Mouse (Mus musculus): ENCODE data around the gene Ribc1.

- TF ChIP-seq CTCF (IDR thresholded peaks at IDR 0.05; ENCODE audit: control insufficient read depth, insufficient read depth, low read length) (no peak), POLR2A (IDR thresholded peaks at IDR 0.05; ENCODE audit: borderline replicate concordance, control insufficient read depth, low read depth, low read length) (no peak)
Observed at GRCm38 (mm10) chrX:152019294-152019693, 3.2 kb upstream of the Ribc1 start.

All from bone marrow, adult 2 months (tissue).